8 mouse cellular contexts compared by ENCODE assay signal in the genomic region with DNA sequence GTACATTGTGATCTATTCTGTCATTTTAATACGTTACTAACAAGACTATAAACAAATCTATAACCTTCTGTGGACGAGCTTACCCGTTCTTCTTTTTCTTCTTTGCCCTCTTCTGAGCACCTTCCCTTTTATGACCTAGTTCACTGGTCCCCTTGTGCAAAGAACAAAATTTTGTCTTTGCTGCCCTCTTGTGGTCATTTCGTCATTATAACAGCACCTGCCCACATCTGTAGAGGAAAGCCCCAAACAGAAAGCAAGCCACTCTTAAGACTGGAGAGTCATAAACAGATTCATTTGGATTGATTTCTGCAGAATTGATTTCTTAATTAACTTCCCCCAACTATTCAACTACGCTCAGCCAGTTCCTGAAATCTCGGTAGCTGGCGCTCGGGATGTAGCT.
DNase-seq lines count a peak whose midpoint lies in the region; ATAC-seq and TF ChIP-seq lines count a peak whose summit lies in the region.

No protein-coding gene starts in this region.

- H3K4me1 ChIP-seq in forebrain, embryonic 13.5 days = no peaks in the 10 kb centered on the region
- no peaks in the 10 kb centered on the region for H3K4me1 ChIP-seq in intestine, postnatal 0 days (replicated peaks; ENCODE audit: control insufficient read depth, insufficient read depth, low read length)
- H3K4me1 ChIP-seq in lung, adult 2 months (ENCODE audit: control insufficient read depth, insufficient read depth, low read length) = no peaks in the 10 kb centered on the region

- H3K4me3 ChIP-seq in forebrain, embryonic 13.5 days = no peak overlapping the region
- H3K4me3 ChIP-seq in intestine, postnatal 0 days (ENCODE audit: low read depth, low read length) = no peak overlapping the region
- H3K4me3 ChIP-seq in lung, adult 2 months (replicated peaks; ENCODE audit: extremely low read depth, low read depth, low read length) = no peak overlapping the region

- no peak overlapping the region for H3K27ac ChIP-seq in forebrain, embryonic 13.5 days
- no peak overlapping the region for H3K27ac ChIP-seq in intestine, postnatal 0 days (ENCODE audit: low read depth, low read length)

- peak; percentile 21 to 51 for DNase-seq in adrenal gland, adult 18-20 months (ENCODE audit: low spot score in 2 of 2)
- no peak for DNase-seq in adrenal gland, postnatal 25 days
- peak; percentile 86 for DNase-seq in 3T3-L1 (ENCODE audit: low read depth, low spot score)
- DNase-seq in adrenal gland, postnatal 36 days = peak; percentile 13 to 45
- DNase-seq in lung, adult 2 months = peak; percentile 12
- peak; percentile 38 to 64 for DNase-seq in right cerebral cortex, adult 2 months (ENCODE audit: low spot score in 2 of 2)

- no peaks in the 10 kb centered on the region for H3K9me3 ChIP-seq in forebrain, embryonic 13.5 days (replicated peaks)
- no peaks in the 10 kb centered on the region for H3K9me3 ChIP-seq in intestine, postnatal 0 days (ENCODE audit: control insufficient read depth)

- H3K9ac ChIP-seq in forebrain, embryonic 13.5 days = no peak overlapping the region
- no peak overlapping the region for H3K9ac ChIP-seq in intestine, postnatal 0 days (ENCODE audit: low read depth, low read length)

- 19% methylated on average over 8 of the region's 8 CpGs for WGBS in forebrain, embryonic 13.5 days
- WGBS in intestine, postnatal 0 days = 16% methylated on average over 8 of the region's 8 CpGs
- 16% methylated on average over 8 of the region's 8 CpGs for WGBS in lung, adult 2 months

- TF ChIP-seq POLR2A in lung, adult 2 months (IDR thresholded peaks at IDR 0.05; ENCODE audit: borderline replicate concordance, extremely low read depth, low read depth, low read length) = no peak

- no peaks in the 10 kb centered on the region for H3K36me3 ChIP-seq in forebrain, embryonic 13.5 days (ENCODE audit: poor library complexity, severe bottlenecking)
- H3K36me3 ChIP-seq in intestine, postnatal 0 days (ENCODE audit: control insufficient read depth, insufficient read depth) = no peaks in the 10 kb centered on the region

- H3K27me3 ChIP-seq in forebrain, embryonic 13.5 days = no peaks in the 10 kb centered on the region
- H3K27me3 ChIP-seq in intestine, postnatal 0 days (replicated peaks; ENCODE audit: control insufficient read depth, insufficient read depth, low read length) = no peaks in the 10 kb centered on the region

- peak; percentile 75 for TF ChIP-seq CTCF in intestine, postnatal 0 days (IDR thresholded peaks at IDR 0.05; ENCODE audit: low read depth)
- no peak for TF ChIP-seq CTCF in lung, adult 2 months (IDR thresholded peaks at IDR 0.05; ENCODE audit: insufficient read depth, low read length)

- ATAC-seq in forebrain, embryonic 13.5 days = peak; percentile 77; the same call in 1 of the 2 replicates
- no peak for ATAC-seq in intestine, postnatal 0 days

- H3K4me2 ChIP-seq in forebrain, embryonic 13.5 days = no peak overlapping the region
- H3K4me2 ChIP-seq in intestine, postnatal 0 days (replicated peaks; ENCODE audit: low read depth) = no peak overlapping the region
